Mouse (Mus musculus) myocyte (in vitro differentiated cells): Measurements from ENCODE around the gene Zbtb9.

ENCODE experiments used
- POLR2A ChIP-seq: IDR thresholded peaks from one replicate; pipeline ENCODE4 v1.6.1; 2011; ENCODE audit warnings: low read depth, mild to moderate bottlenecking, control low read depth, moderate library complexity; ENCODE audit not compliant: insufficient read length
- REST ChIP-seq: IDR thresholded peaks from one replicate; pipeline ENCODE4 v1.6.1; 2011; ENCODE audit warnings: mild to moderate bottlenecking, control low read depth, moderate library complexity; ENCODE audit not compliant: insufficient read depth, insufficient read length

DNA sequence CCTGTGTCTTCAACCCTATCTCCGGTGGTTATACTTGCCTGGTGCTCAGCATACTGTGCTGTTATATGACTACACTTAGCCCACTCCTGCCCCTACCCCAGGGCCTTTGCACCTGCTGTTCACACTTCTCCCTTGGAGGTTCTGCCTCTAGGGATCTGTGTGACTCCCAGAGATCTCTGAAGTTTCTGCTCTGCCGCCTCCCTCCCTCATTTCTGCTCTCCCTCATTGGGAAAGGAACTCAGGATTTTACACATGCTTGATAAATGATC, 68.8 kb downstream of the Zbtb9 start:
- TF ChIP-seq REST (no peak), POLR2A (no peak)
